Mouse (Mus musculus) left cerebral cortex, adult 18-20 months (tissue): Measurements from ENCODE around the gene 4933417A18Rik. TPM values are rescaled to one million over a fixed set of nuclear protein-coding genes. Genes with fewer than 3 reads are reported as not detected.
"Not testable (repeated sequence)": the region's sequence is repeated elsewhere in the genome, so short reads cannot be mapped to it uniquely, and the experiment has no call there.

Experiments used
- DNase-seq, 2 experiments: peaks; one replicate each; pipeline ENCODE4 v3.0.0; 2021 to 2022; ENCODE audit warnings: low spot score in 2 of 2, mixed read lengths in 1 of 2
- long read RNA-seq, 2 experiments: library from polyadenylated mRNA; stranded (forward); transcript quantifications; one replicate each; pipeline ENCODE4 v2.0.0; 2021
- total RNA-seq, 2 experiments: library from RNA; stranded (reverse); gene quantifications; 2 replicates each; pipeline ENCODE4 v1.2.3; 2021

4933417A18Rik gene
- not detected for total RNA-seq
- long read RNA-seq, experiment 1: 0 reads
- long read RNA-seq, experiment 2: 0 reads

DNA sequence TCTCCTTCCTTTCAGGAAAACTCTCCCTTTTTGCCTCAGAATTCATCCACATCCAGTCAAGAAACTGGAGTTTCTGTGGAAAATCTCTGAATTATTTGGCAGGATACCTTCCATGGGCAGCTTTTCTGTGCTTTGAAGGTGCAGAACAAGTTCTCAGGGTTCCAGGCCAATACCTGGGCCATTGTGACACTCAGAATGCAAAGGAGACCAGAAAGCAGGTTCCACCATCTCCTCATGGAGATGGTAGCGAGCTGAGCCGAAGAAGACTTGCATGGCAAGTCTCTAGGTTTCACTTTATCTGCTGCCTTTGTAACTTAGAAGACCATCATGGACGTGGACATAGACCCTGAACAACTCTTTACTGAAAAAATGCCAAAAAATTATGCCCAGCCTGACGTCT lies at the start of gene 4933417A18Rik, which contains the start of gene Fam217a:
4933417A18Rik (plus strand) TSS at position 200 of the 400 bp plus-strand sequence.
Fam217a (minus strand) TSS at position 101 of the 400 bp plus-strand sequence.
- no peak for DNase-seq

DNA sequence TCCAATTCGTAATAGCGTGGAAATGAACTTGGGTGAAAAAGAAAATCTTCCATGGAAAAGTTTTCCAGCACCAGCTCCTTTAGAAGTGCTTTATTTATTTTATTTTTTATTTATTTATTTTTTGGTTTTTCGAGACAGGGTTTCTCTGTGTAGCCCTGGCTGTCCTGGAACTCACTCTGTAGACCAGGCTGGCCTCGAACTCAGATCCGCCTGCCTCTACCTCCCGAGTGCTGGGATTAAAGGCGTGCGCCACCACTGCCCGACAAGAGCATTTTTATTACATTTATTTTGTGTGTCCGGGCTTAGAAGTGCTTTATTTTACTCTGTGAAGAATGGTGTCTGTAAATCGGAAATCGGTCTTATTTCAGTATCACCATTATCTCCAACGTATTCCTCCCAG lies 49.5 kb upstream of the 4933417A18Rik start:
- peak in 1 of 2 experiments; percentile 9 for DNase-seq

DNA sequence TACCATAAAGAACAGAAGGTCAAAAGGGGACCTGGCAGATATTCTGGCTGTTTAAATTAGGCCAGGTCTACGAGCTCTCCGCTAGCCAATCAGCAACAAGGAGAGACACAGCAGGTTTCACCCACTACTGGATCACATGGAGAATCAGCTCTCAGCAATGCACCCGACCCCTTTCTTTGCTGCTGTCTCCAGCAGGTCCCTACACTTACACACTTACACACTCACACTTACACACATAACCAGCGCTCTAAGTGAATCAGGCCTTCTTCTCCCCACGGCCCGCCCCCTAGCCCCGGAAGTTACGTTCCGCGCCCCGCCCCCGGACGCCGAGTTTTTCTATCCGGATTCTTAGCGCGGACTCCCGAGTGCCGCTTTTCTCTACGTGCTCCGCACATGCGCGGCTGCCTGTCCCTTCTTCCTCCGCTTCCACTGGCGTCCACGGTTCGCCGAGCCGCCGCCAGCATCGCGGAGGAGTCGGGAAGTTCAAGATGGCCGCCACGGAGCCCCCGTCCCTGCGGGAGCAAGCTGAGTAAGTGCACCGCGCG lies 49.0 kb upstream of the 4933417A18Rik start, which contains the start of gene Prpf4b:
Prpf4b (plus strand) TSS at position 137 of the 545 bp plus-strand sequence.
- peak; percentile 95 for DNase-seq

DNA sequence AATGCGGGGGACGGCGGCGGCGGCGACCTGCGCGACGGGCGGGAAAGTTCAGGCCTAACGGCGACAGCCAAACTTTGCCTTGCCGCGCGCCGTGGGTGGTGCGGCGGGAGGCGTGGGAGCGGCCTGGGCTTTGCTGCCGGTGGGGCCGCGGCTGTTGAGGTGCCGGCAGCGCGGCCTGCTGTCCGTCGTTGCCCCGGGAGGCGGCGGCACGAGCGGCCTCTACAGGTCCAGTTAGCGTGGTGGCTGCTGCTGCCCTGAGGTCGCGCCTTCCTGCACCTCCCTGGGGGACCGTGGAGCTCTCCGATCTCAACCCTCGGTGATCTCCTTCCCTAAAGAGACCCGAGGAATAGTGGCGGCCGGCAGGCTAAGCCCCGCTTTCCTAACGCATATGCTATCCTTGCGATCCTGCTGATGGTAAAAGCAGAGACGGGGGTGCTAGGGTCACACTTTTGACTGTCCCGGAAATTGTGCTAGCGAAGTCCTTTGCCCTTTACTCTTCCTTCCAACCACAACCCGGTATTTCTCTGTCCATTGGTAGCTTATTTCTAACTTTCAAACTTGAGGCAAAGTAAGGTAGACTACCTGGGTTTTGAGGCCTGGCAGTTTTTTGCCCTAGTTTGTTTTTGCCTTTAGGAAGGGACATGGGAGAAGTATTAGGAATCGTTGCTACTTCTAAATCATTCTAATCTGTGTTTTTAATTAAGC lies 48.3 kb upstream of the 4933417A18Rik start:
- no peak for DNase-seq

DNA sequence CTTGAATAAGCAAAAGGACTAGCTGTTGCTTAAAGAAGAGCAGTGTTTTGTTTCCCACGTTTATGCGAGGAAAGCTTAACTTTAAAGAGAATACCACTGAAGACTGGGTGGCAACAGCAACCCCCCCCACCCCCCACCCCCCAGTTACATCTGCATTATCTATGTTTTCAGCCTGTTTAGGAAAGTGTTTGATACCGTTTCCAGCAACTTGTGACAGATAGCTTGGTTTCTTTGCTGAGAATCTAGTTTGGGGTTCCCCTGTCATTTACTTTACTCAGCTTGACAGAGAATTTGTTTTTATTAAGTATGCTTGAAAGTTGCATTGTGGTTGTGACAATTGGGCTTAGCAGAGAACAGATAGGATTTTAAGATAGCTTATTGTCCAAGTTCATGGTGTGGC lies 47.7 kb upstream of the 4933417A18Rik start:
- no peak for DNase-seq

DNA sequence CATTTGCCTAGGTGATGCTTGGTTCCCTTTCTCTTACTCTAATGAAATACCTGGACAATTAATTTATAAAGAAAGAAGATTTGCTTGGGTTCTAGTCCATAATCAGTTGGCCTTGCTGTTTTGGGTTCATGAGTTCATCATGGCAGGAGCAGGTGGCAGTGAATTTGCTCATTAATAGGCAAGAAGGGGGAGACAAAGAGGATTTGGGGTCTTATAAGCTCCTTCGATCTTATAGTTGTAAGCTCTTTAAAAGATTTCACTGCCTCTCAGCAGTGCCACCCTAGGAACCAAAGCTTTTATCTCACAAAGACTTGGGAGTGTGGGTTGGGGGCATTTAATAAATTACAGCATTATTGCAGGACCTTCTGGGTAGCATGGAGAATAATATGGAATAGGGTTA lies 31.3 kb upstream of the 4933417A18Rik start:
- no peak for DNase-seq

DNA sequence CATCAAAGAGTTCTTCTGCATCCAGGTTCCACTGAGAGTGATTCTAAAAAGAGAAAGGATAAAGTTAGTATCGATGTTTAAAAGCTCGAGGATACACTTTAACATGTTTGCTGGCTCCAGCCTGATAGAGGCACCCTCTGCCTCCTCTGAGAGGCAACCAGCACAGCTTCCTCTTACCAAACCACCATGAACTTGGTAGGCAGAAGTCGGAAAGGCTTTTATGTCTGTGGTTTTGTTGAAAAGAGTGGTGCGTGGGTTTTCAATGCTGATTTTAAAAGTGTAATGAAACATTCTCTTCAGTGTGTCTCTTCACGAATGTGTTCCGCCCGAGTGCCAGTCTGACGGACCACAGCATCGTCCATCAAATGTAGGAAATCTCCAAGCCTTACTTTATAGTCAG lies 9.6 kb upstream of the 4933417A18Rik start:
- DNase-seq: no peak

DNA sequence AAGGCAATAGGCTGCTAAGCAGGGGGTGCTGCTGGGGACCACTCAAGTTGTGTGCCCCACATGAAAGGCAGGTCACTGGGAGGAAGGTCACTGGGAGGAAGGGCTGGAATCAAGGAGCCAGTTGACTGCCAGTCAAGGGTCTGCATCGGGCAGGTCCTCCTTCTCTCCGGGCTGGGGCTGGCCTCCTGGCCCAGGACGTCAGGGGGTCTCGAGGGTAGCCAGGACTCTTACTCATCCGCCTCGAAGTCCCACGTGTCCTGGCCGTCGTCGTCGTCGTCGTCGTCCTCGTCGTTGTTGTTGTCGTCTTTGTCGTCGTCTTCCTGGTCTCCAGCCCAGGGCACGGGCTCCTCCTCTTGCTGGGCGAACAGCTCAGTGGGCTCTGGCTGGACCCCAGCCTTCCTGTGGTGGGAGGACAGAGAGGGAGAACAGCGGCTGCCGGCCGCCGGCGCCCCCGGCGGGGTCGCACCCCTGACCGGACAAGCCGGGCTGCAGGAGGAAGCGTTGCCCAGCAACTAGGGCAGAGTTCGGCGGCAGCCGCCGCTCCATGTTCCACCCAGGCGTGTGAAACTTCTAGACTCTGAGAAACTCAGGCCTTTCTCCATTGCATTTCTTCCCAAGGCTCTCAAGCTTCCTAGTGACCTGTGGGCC lies 7.6 kb upstream of the 4933417A18Rik start:
- no peak for DNase-seq

DNA sequence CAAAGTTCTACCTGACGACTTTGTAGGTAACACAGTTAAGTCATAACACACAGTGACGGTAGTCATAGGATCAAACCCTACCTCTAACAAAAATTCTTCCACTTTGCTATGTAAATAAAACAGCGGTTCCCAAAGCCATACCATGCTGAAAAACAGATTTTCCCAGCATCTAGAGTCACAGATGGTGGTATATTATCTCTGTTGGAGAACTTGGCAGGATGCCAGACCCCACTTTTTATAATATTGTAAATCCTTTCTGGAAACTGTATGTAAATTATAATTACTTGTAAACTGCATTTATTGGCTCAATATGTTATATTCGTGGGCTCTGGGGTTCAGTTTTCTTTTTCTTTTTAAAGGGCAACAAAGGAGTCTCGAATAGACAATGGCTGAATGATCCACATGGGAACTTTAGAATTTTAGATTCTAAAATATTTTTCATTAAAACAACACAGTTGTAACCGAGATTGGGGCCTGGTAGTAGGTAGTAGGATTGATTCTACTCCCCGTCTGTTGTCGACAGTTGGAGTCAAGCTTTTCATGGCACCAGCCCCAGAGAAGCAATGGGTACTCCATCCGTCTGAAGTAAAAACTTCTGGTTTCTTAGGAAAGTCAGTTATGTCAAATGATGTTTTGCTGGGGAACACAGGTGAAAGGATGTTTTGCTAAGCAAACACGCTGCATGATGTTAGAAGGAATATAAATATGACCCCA lies 10.9 kb downstream of the 4933417A18Rik start:
- no peak for DNase-seq

DNA sequence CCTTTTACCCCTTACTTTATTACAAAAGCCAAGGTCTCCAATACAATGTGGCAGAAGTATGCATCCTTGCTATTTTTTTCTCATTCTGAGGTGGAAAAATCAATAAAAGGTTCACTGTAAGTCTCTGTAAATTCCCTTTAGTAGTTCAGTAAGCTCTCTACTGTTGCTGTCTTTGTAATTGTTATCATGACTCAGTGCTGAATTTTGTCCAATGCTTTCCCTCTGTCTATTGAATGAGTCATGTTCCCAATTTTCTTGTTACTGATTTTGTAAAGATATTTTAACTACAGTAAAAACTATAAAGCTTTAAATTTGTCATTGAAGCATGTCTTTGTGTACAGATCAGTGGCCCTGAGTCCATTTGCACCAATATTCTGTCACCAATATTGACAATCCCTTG lies 18.2 kb downstream of the 4933417A18Rik start:
- DNase-seq: no peak

DNA sequence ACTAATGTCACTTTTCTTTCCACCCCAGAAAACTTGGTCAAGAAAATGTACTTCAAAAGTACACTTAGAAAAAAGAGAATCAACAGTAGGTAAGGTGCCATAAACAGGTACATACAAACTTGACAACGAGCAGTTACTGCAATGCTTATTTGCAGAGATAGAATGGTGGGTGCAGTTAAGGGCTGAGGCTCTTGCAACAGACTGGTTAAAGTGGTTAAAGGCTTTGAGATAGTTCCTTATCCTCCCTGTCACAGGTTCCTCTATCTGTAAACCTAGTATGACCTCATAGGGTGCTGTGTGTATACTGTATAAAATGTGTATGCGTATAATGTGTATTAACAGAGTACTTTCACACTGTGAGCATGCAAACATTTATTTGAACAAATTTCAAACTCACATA lies 27.2 kb downstream of the 4933417A18Rik start:
- DNase-seq: not testable (repeated sequence)

DNA sequence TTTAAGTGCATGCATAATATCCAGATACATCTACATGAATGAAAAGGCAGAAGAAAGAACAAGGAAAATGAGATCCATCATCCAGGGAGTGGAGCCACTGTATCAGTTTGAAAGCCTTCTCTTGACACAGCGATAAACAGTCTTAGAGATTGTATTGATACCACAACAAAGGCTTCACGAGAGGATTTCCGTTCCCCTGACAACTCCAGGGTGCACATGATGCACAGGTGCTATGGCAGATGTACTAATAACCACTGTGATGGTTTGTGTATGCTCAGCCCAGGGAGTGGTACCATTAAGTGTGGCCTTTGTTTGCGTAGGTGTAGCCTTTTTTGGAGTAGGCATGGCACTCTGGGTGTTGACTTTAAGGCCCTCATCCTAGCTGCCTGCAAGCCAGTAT lies 32.7 kb downstream of the 4933417A18Rik start:
- DNase-seq: no peak

DNA sequence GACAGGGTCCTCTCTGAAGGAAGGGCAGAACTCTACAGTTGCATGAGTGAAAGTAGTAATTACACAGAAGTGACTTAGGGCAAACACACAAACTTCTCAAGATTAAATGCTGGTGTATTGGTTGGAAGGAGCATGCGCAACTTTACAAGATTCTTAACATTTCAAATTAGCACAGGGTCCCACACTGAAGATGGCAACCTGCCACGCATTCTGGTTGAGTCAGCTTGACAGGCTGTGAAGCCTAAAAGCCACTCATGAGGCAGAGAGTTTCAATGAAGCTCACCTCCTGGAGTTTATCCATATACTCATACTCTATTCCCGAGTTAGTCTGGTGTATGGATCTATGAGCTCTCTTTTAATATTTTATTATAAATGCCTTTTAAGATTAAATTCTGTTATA lies 33.9 kb downstream of the 4933417A18Rik start:
- not testable (repeated sequence) for DNase-seq

DNA sequence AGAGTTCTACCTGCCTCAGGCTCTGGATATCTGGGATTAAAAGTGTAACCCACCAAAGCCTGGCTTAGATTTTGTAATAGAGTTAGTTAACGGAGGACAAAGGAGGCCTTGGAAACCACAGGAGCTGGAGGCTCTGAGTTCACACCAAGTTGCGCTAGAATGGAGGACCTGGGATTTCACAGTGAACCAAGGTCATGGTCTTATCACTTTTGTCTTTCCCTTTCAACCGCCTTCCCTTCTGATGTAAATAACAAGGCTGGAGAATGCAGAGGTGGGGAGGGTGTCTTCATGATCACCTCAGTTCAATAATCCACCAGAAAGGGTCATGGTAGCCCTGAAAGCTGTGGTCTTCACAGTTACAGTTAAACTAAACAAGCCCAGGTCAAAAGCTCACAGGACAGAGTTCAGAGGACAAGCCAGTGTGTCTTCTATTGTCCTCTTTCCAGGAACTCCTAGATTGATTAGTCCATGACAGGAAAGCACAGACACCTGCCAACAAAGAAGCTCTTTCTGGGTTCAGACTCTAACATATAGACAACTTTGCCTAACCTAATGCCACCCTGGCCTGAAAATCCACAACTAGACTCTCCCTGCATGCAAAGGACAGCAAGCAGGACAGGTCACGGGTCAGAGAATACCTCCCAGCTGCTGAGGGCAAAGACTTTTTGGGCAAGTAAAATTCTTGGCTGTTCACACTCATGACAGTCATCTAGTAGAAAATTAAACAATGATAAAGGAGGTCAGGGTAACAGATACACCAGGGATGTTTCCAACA lies 37.0 kb downstream of the 4933417A18Rik start:
- no peak for DNase-seq

DNA sequence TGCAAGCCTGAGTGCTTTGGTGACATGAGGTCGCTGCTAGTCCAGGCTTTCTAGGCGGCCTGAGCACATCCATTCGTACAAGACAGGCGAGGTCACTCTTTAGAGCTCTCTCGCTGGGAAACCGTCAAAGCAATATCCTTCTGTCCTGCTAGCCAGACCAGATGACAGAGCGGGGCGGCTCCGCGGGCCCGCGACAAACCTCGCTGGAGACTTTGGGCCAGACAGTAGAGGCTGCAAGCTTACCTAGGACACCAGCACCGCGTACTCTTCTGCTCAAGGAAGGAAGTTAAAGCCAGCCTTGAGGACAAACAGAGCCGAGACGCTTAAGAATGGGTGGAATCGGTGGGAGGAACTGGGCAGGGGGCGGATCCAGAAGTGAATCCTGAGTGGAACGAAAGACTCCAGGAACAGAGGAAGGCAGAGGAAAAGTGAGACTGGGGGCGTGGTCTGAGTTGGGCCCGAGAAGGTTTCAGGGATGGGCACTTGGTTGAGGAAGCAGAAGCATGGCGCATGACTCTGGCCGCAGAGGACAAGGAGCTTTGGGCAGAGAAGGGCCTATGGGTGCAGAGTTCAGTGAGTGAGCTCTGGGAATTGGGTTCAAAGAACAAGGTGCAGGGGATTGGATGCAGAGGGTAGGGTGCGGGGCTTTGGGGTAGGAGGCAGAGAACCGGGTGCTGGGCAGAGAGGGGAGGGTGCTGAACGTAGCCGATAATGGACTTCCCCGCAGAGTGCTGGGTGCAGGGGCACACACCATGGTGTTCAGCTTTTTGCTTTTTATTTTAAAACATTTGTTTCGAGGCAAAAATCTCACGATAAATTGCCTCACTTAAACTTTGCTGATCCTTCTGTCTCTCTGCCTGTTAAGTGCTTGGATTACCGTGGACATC lies 39.5 kb downstream of the 4933417A18Rik start, which contains the start of gene Eci3:
Eci3 (minus strand) TSS at position 300 of the 887 bp plus-strand sequence.
- DNase-seq: no peak

DNA sequence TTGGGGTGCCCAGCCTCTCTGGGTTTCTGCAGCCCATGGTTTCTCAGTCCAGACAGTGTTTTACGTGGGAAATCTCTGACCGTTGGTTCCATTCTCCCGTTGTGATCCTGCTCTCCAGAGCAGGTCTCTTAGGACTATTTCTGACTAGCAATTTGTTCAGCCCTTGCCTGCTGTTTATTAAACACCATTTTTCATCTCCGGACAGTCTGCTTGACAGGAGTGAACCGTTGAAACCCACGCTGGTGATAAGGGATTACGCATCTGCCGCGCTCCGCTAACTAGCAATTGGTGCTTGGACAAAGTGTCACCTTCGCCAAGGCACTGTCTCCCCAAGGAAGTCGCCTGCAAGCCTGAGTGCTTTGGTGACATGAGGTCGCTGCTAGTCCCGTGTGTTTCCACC lies 40.2 kb downstream of the 4933417A18Rik start:
- no peak for DNase-seq

DNA sequence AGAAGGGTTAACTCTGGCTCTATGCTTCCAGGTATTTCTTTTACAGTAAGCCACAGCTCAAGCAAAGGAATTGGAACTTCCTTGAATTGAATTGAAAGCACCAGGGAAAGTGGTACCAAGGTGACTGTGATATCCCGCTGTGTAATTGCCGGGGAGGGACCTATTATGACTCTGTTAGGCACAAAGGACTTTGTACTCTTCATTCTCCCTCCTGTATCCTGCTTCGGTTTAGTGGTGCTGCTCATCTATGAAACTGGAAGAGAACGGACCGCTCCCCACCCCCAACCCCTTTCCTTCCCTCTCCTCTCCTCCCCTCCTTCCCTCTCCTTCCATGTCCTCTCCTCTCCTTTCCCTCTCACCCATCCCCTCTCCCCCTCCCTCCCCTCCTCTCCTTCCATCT lies 40.7 kb downstream of the 4933417A18Rik start:
- no peak for DNase-seq

DNA sequence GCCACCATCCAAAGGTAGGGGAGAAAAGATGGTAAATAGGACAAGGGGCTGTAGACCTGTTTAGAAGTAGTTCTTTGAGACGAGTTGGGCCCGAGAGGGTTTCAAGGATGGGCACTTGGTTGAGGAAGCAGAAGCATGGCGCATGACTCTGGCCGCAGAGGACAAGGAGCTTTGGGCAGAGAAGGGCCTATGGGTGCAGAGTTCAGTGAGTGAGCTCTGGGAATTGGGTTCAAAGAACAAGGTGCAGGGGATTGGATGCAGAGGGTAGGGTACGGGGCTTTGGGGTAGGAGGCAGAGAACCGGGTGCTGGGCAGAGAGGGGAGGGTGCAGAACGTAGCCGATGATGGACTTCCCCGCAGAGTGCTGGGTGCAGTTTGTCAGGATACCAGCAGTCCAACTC lies 41.4 kb downstream of the 4933417A18Rik start:
- DNase-seq: not testable (repeated sequence)

DNA sequence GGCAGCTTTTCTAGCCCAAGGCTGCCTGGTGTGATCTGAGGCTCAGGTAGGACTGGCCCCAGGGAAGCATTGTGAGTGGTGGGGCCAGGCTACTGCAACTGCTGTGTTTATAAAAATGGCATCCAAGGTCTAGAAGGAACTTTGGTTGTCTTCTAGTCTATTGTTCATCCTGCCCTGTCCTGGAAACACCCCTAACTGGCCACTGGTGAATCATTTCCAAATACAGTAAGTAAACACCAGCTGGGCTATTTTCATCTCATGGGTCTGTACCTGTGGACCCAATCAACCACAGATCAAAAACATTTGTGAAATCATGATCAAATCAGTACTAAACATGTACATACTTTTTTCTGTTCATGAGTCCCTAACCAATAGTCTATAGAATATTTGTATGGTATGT lies 48.2 kb downstream of the 4933417A18Rik start:
- not testable (repeated sequence) for DNase-seq

DNA sequence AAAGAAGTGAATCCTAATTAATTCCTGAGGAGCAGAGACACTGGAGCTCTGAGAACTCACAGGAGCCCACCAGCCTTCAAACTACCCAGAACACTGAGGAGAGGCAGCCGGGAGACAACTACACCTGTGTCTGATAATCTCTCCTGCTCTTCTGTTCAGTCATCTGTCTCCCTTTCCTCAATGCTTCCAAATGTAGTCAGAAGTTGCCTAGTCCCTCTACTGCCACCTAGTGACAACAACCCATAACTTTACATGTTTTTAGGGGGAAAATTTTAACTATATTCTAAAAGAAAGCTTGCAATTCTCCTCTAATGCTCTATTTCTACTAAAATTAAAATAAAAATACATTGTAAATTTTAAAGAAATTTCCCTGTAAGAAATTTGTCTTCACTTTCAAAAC lies 48.9 kb downstream of the 4933417A18Rik start:
- DNase-seq: no peak
